23 mouse cellular contexts compared by ENCODE assay signal in the genomic region with DNA sequence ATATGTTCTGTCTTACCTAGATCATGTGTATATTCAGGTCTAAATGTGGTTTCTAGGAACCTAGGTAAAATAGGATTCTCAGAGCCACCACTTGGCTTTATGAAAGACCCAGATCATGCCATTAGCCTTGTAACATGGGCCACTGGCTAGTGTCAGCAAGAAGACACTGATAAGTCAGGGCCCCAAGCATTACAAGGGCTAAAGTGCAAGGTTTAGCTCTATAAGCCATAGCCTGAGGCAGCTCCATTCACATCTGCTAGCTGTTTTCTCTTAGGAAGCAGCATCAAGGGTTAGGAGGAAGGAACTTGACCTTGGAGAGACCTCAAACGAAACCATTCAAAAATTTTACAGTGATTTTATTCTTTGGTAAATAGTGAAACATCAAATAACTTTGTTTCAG. TPM values are rescaled to one million over a fixed set of nuclear protein-coding genes. Genes with fewer than 3 reads are reported as not detected.
DNase-seq lines count a peak whose midpoint lies in the region; ATAC-seq and TF ChIP-seq lines count a peak whose summit lies in the region.
"Had no signal": no experiment of that assay in that cellular context is flagged by ENCODE, and none has a peak within 500 bp of the region (broad histone marks: within the 10 kb centered on the region; RNA-seq: fewer than 3 reads in every experiment).

No protein-coding gene starts in this region.

- no peak overlapping the region for H3K4me3 ChIP-seq in intestine, embryonic 16.5 days (ENCODE audit: low read length)
- no peak overlapping the region for H3K4me3 ChIP-seq in intestine, embryonic 15.5 days (replicated peaks)
- peak overlapping the region; percentile 6; the same call in 1 of the 2 replicates for H3K4me3 ChIP-seq in testis, adult 2 months (ENCODE audit: control insufficient read depth, low read depth, low read length)
- H3K4me3 ChIP-seq in intestine, postnatal 0 days (ENCODE audit: low read depth, low read length): no peak overlapping the region

- no peaks in the 10 kb centered on the region for H3K36me3 ChIP-seq in intestine, embryonic 16.5 days (ENCODE audit: control insufficient read depth, insufficient read depth, low read length)
- H3K36me3 ChIP-seq in intestine, embryonic 15.5 days: no peaks in the 10 kb centered on the region
- no peaks in the 10 kb centered on the region for H3K36me3 ChIP-seq in testis, adult 2 months (ENCODE audit: control insufficient read depth, insufficient read depth, low read length)
- no peaks in the 10 kb centered on the region for H3K36me3 ChIP-seq in intestine, postnatal 0 days (ENCODE audit: control insufficient read depth, insufficient read depth)
- H3K36me3 ChIP-seq: G1E had no signal

- H3K4me2 ChIP-seq in intestine, embryonic 16.5 days (ENCODE audit: low read depth, low read length): no peak overlapping the region
- no peak overlapping the region for H3K4me2 ChIP-seq in intestine, embryonic 15.5 days (replicated peaks)
- no peak overlapping the region for H3K4me2 ChIP-seq in intestine, postnatal 0 days (replicated peaks; ENCODE audit: low read depth)

- TF ChIP-seq POLR2A in testis, adult 2 months (IDR thresholded peaks at IDR 0.05; ENCODE audit: control insufficient read depth, low read depth, low read length): no peak

- no peaks in the 10 kb centered on the region for H3K4me1 ChIP-seq in intestine, embryonic 16.5 days (ENCODE audit: control insufficient read depth, insufficient read depth, low read length)
- H3K4me1 ChIP-seq in intestine, embryonic 15.5 days (replicated peaks): no peaks in the 10 kb centered on the region
- no peaks in the 10 kb centered on the region for H3K4me1 ChIP-seq in testis, adult 2 months (ENCODE audit: control insufficient read depth, insufficient read depth, low read length)
- H3K4me1 ChIP-seq in intestine, postnatal 0 days (replicated peaks; ENCODE audit: control insufficient read depth, insufficient read depth, low read length): no peaks in the 10 kb centered on the region

- no peak overlapping the region for H3K9ac ChIP-seq in intestine, embryonic 16.5 days (ENCODE audit: low read depth, low read length)
- H3K9ac ChIP-seq in intestine, embryonic 15.5 days: no peak overlapping the region
- H3K9ac ChIP-seq in intestine, postnatal 0 days (ENCODE audit: low read depth, low read length): no peak overlapping the region

- H3K27me3 ChIP-seq in intestine, embryonic 16.5 days (replicated peaks; ENCODE audit: control insufficient read depth, insufficient read depth, low read length): no peaks in the 10 kb centered on the region
- no peaks in the 10 kb centered on the region for H3K27me3 ChIP-seq in intestine, embryonic 15.5 days (replicated peaks)
- no peaks in the 10 kb centered on the region for H3K27me3 ChIP-seq in testis, adult 2 months (ENCODE audit: control insufficient read depth, insufficient read depth, low read length)
- H3K27me3 ChIP-seq in intestine, postnatal 0 days (replicated peaks; ENCODE audit: control insufficient read depth, insufficient read depth, low read length): no peaks in the 10 kb centered on the region
- H3K27me3 ChIP-seq: CH12.LX had no signal

- no peak for TF ChIP-seq CTCF in testis, adult 2 months (IDR thresholded peaks at IDR 0.05; ENCODE audit: control insufficient read depth, insufficient read depth, insufficient replicate concordance, low read depth, low read length)
- TF ChIP-seq CTCF in intestine, postnatal 0 days (IDR thresholded peaks at IDR 0.05; ENCODE audit: low read depth): no peak

- peak; percentile 75 for ATAC-seq in intestine, embryonic 16.5 days
- ATAC-seq in intestine, embryonic 15.5 days: no peak
- ATAC-seq in intestine, postnatal 0 days: peak; percentile 75
- ATAC-seq: activated CD4-positive, CD25-positive, alpha-beta regulatory T cell, adult 4 months; CD4-positive, CD25-positive, alpha-beta regulatory T cell, adult 4 months; Patski had no signal

- 55% methylated on average over 1 of the region's 1 CpGs for WGBS in intestine, embryonic 16.5 days
- WGBS in intestine, embryonic 15.5 days: 44% methylated on average over 1 of the region's 1 CpGs
- WGBS in intestine, postnatal 0 days: 45% methylated on average over 1 of the region's 1 CpGs

- no peaks in the 10 kb centered on the region for H3K9me3 ChIP-seq in intestine, embryonic 16.5 days (ENCODE audit: control insufficient read depth, low read length)
- no peaks in the 10 kb centered on the region for H3K9me3 ChIP-seq in intestine, embryonic 15.5 days
- no peaks in the 10 kb centered on the region for H3K9me3 ChIP-seq in intestine, postnatal 0 days (ENCODE audit: control insufficient read depth)

- no peak for DNase-seq in testis, postnatal 14 days (ENCODE audit: low spot score)
- no peak for DNase-seq in kidney, postnatal 10 days
- DNase-seq: adrenal gland, adult 2 months; adrenal gland, adult 8-10 months; adrenal gland, postnatal 10 days; adrenal gland, postnatal 14 days; adrenal gland, postnatal 25 days; adrenal gland, postnatal 36 days; B cell, adult 2 months; cerebellum, adult 11 months; cerebellum, adult 11-12 months; cerebellum, adult 18-20 months had no signal

- H3K27ac ChIP-seq in intestine, embryonic 16.5 days (ENCODE audit: low read length): no peak overlapping the region
- H3K27ac ChIP-seq in intestine, embryonic 15.5 days: no peak overlapping the region
- H3K27ac ChIP-seq in testis, adult 2 months (ENCODE audit: control insufficient read depth, insufficient read depth, low read depth, low read length): no peak overlapping the region
- 0 out of 2 replicates have a peak overlapping the region, but pooled peaks have one; percentile 50 for H3K27ac ChIP-seq in intestine, postnatal 0 days (ENCODE audit: low read depth, low read length)

RNA-seq across cellular contexts. Expression of a gene that starts 3.7 kb away (rescaled TPM):
- polyA plus RNA-seq in intestine, embryonic 16.5 days (2015; fragmentation: Nextera tagmentation; extraction: Ambion mirVana): 10.9 and 18.8 TPM in 2 replicates
- 3.4 and 5.3 TPM in 2 replicates for polyA plus RNA-seq in intestine, embryonic 15.5 days (2015; fragmentation: Nextera tagmentation; extraction: Ambion mirVana)
- polyA plus RNA-seq in testis, adult 2 months (2012; rRNA removed): 4,177 and 4,558 TPM in 2 replicates
- polyA plus RNA-seq in intestine, postnatal 0 days (2015; fragmentation: Nextera tagmentation; extraction: Ambion mirVana): 96.4 and 137 TPM in 2 replicates
- polyA plus RNA-seq: activated CD4-positive, CD25-positive, alpha-beta regulatory T cell, adult 4 months; adrenal gland, adult 2 months; brain, embryonic 14.5 days; C2C12; CD4-positive, CD25-positive, alpha-beta regulatory T cell, adult 4 months; G1E; Patski had no signal

RNA-seq across cellular contexts. Expression of a gene that starts 11.5 kb away (rescaled TPM):
- 0.13 TPM in 1 of 2 replicates, not detected in the other for polyA plus RNA-seq in intestine, embryonic 16.5 days (2015; fragmentation: Nextera tagmentation; extraction: Ambion mirVana)
- 0.09 TPM in 1 of 2 replicates, not detected in the other for polyA plus RNA-seq in intestine, embryonic 15.5 days (2015; fragmentation: Nextera tagmentation; extraction: Ambion mirVana)
- polyA plus RNA-seq in testis, adult 2 months (2012; rRNA removed): 0.05 and 0.06 TPM in 2 replicates
- polyA plus RNA-seq in intestine, postnatal 0 days (2015; fragmentation: Nextera tagmentation; extraction: Ambion mirVana): 0.47 and 0.80 TPM in 2 replicates
- polyA plus RNA-seq: activated CD4-positive, CD25-positive, alpha-beta regulatory T cell, adult 4 months; adrenal gland, adult 2 months; brain, embryonic 14.5 days; CD4-positive, CD25-positive, alpha-beta regulatory T cell, adult 4 months; G1E; Patski had no signal

RNA-seq across cellular contexts. Expression of a gene that starts 22.2 kb away (rescaled TPM):
- polyA plus RNA-seq in intestine, embryonic 16.5 days (2015; fragmentation: Nextera tagmentation; extraction: Ambion mirVana): not detected in 2 replicates
- not detected in 2 replicates for polyA plus RNA-seq in intestine, embryonic 15.5 days (2015; fragmentation: Nextera tagmentation; extraction: Ambion mirVana)
- polyA plus RNA-seq in testis, adult 2 months (2012; rRNA removed): 0.67 and 0.94 TPM in 2 replicates
- 0.18 and 0.34 TPM in 2 replicates for polyA plus RNA-seq in intestine, postnatal 0 days (2015; fragmentation: Nextera tagmentation; extraction: Ambion mirVana)
- polyA plus RNA-seq: activated CD4-positive, CD25-positive, alpha-beta regulatory T cell, adult 4 months; adrenal gland, adult 2 months; brain, embryonic 14.5 days; C2C12; CD4-positive, CD25-positive, alpha-beta regulatory T cell, adult 4 months; G1E; Patski had no signal

RNA-seq across cellular contexts. Expression of a gene that starts 36.4 kb away (rescaled TPM):
- polyA plus RNA-seq in intestine, embryonic 16.5 days (2015; fragmentation: Nextera tagmentation; extraction: Ambion mirVana): not detected in 2 replicates
- not detected in 2 replicates for polyA plus RNA-seq in intestine, embryonic 15.5 days (2015; fragmentation: Nextera tagmentation; extraction: Ambion mirVana)
- polyA plus RNA-seq in testis, adult 2 months (2012; rRNA removed): 0.66 and 0.89 TPM in 2 replicates
- polyA plus RNA-seq in intestine, postnatal 0 days (2015; fragmentation: Nextera tagmentation; extraction: Ambion mirVana): 1.8 and 2.1 TPM in 2 replicates
- polyA plus RNA-seq: activated CD4-positive, CD25-positive, alpha-beta regulatory T cell, adult 4 months; adrenal gland, adult 2 months; brain, embryonic 14.5 days; C2C12; CD4-positive, CD25-positive, alpha-beta regulatory T cell, adult 4 months; G1E; Patski had no signal

RNA-seq across cellular contexts. Expression of a gene that starts 50.7 kb away (rescaled TPM):
- not detected in 2 replicates for polyA plus RNA-seq in intestine, embryonic 16.5 days (2015; fragmentation: Nextera tagmentation; extraction: Ambion mirVana)
- polyA plus RNA-seq in intestine, embryonic 15.5 days (2015; fragmentation: Nextera tagmentation; extraction: Ambion mirVana): not detected in 2 replicates
- not detected in 2 replicates for polyA plus RNA-seq in testis, adult 2 months (2012; rRNA removed)
- polyA plus RNA-seq in intestine, postnatal 0 days (2015; fragmentation: Nextera tagmentation; extraction: Ambion mirVana): not detected in 2 replicates
- polyA plus RNA-seq: activated CD4-positive, CD25-positive, alpha-beta regulatory T cell, adult 4 months; adrenal gland, adult 2 months; brain, embryonic 14.5 days; C2C12; CD4-positive, CD25-positive, alpha-beta regulatory T cell, adult 4 months; G1E; Patski had no signal

Comparison
In these comparisons a context has a peak if more than half of its experiments do, and no peak if none do; other contexts are left out.
1. RNA of a gene that starts 3.7 kb away (polyA plus RNA-seq): 4,177 to 4,558 TPM in testis, adult 2 months; 96.4 to 137 TPM in intestine, postnatal 0 days, 10.9 to 18.8 TPM in intestine, embryonic 16.5 days and 3.4 to 5.3 TPM in intestine, embryonic 15.5 days; every median in the first group is over 10 times any median in the second.